Mouse (Mus musculus) MN1 (cell line): Measurements from ENCODE around the gene Popdc3.
A peak's percentile ranks its signal among the peaks of the same experiment; 100 is the strongest.
"Not testable (repeated sequence)": the region's sequence is repeated elsewhere in the genome, so short reads cannot be mapped to it uniquely, and the experiment has no call there.

Source experiments
- DNase-seq: peaks from one replicate; pipeline ENCODE4 v3.0.0-alpha.2; 2016; ENCODE audit warnings: low spot score

The Popdc3 gene

DNA sequence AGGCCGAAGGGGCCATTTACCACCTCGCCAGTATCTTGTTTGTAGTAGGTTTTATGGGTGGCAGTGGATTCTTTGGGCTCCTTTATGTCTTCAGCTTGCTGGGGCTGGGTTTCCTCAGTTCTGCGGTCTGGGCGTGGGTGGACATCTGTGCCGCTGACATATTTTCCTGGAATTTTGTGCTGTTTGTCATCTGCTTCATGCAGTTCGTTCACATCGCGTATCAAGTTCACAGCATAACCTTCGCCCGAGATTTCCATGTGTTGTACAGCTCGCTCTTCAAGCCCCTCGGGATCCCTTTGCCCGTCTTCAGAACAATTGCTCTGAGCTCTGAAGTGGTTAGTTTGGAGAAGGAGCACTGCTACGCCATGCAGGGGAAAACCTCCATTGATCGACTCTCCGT lies 137.0 kb downstream of the Popdc3 start:
- DNase-seq = no peak

DNA sequence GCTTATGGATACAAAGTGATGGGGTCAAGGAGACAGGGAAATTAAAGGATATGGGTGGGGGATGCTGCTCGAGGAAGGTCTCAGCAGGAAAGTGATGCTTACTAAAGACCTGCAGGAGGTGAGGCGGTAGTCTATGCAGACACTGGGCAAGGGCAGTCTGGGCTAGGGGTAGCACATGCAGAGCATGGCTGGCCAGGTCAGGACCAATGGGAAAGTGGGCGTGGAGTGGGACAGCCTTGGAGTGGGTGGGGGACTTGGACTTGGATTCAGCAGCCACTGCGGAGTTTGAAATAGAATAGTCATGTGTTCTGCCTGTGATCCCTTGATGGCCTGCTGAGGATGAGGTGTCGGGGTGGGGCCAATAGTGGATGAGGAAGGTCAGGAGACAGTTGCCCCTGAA lies 141.0 kb downstream of the Popdc3 start:
- DNase-seq = no peak

DNA sequence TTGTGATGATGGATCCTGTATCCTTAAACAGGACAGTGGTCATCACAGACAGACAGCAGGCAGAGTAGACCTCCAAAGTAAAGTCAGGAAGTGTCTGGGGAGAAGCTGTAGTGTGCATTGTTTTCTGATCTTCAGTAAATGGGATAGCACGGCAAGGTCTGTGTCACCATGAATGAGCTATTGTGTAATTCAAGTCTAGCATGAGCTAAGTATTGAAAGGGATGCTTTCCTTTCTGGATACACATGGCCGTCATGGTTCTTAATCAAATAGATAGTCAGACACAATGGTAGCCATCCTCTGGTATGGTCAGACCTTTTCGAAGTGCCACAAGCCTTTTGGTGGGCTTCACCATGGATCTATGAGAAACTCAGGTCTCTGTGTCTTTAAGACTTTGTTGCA lies 142.4 kb downstream of the Popdc3 start:
- no peak for DNase-seq

DNA sequence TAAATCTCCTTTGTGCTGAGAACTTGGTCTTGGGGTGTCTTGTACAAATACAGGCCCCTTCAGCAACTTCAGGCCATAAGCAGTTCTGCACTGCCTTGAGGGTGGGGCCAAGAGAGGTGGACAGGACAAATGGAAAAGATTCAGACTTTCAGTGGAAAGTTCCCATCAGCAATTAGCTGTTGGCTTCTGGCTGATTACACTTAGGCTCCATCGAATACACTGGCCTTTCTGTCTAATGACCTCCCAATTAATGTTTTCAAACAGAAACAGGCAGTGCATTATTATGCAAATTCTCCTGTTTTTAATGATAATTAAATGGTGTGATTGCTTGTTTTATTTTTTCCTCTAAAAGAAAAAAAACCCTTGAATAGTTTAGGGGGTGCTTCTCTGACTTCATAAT lies 146.3 kb downstream of the Popdc3 start:
- DNase-seq = no peak

- no peak for DNase-seq
Measured at GRCm38 (mm10) chr10:45328196-45329000, 150.5 kb downstream of the Popdc3 start.

DNA sequence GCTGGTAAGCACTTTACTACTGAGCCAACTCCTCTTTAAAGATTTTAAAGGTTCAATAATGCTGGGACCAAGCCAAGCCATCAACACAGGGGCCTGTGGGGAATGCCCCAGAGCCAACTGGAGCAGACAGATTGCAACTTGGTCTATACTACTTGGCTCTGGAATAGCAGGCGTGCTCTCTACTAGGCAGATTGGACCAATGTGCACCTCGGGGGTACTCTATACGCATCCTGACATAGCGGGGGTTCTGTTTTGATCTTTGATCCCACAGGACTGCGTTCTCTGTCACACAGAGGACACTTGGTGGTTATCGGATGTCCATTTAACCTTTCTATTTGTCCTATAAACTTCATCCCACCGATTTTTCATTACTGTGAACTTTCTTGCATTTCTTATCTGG lies 157.0 kb downstream of the Popdc3 start:
- DNase-seq = peak; percentile 22

DNA sequence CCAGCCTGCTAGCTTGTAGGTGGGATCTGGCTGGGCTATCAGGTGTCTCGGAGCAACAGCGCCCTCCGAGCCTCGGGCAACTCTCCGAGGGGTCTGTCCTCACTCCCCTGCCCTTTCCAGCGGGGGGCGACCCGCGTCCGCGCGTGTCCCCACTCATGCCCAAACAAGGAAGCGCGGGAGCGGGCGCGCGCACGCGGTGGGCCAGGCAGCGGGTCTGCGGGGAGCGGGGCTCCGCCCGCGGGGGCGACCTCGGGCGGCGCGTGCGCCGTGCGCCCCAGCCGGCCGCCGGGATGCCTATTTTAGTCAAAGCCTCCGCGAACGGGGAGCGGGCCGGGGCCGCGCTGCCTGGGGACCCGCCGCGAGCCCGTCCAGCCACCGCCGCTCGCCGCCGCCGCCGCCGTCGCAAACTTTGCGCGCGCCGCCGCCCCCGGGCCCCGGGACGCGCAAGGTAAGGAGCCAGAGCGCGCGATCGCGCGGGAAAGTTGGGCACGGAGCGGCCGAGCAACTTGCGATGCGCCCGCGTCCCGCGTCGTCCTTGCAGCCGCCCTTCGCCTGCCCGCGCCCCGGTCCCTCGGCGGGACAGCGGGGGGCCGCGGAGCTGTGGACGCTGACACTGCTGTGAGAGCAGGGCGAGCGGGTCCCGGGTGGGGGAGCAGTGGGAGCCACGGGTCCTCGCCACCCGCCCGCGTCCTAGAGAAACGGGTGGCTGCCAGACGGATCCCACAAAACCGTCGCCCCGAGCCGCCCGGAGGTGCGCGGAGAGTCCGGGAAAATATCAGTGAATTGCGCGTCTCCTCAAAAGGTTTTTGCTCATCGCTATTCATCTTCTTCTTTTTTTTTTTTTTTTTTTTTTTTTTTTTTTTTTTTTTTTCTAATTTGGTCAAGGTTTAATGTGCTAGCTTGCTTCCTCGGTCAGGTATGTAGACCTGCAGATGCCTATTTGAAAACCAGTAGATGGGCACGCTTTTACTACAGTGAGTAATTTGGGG lies 157.8 kb downstream of the Popdc3 start, which contains the start of gene Bves:
Gene Bves, plus strand, starts transcription at position 339 of the 989 bp plus-strand sequence.
- peak; percentile 72 for DNase-seq

DNA sequence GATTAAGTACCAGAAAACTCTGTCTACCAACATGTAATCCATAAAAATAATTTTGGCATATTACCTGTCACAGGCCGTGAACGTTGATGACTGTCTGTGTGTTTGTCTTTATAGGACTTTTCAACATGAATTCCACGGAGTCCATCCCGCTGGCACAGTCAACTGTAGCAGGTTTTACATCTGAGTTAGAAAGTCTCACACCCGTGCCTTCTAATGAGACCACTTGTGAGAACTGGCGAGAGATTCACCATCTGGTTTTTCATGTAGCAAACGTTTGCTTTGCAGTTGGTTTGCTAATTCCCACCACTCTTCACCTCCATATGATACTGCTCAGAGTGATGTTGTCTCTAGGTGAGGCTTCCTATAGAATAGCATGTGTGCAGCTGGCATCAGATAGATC lies 161.2 kb downstream of the Popdc3 start:
- no peak for DNase-seq

DNA sequence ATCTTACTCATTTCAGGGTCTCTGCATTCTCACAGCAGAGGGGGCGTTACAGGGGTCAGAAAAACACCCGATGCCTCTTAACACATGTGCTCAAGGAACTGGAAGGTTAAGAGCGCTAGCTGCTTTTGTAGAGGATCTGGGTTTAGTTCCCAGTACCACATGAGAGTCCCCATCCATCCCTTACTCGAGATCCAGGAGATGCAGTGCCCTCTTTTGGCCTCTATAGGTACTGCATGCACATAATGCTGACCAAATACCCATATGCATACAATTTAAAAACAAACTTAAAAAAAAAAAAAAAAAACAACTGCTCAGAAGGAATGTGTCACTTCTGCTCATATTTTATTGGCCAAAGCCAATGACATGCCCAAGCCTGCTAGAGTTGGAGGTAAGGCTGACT lies 166.5 kb downstream of the Popdc3 start:
- DNase-seq = no peak

DNA sequence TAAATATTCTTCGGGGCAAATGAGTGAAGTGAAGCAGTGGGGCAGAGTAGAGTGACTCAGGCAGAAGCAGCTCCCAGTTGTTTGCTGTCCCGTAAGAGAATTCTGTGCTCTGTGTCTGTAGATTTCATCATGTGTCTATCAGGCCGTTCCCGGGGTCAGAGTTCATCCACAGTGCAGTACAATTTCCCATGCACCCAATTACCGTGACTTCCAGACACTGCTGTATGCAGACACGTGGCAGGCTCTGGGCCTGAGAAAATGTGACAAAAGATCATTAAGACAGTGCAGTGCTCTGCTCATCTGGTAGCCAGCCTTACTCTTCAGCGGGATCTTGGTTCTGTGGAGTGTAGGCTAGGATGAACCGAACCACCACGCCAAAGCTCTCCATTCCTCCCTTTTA lies 167.3 kb downstream of the Popdc3 start:
- DNase-seq = peak; percentile 77

GRCm38 (mm10) chr10:45348143-45348542 lies 170.2 kb downstream of the Popdc3 start:
- not testable (repeated sequence) for DNase-seq

DNA sequence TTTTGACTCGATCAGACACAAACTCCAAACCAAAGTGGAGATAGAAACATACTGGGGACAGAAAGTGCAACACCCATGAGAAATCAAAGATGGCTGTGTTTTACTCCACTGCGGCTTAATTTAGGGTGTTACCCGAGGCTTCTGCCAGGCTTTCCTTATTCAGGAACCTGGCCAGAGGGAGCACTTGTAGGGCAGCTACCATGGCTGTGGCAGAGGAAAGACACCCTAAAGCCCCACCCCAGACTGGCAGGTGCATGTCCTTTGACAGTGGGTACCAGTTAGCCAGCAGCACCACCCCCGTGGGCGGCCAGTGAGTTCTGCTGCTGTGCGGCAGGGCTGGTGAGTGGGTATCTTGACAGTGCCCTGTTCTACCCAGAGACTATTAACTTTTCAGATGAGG lies 178.2 kb downstream of the Popdc3 start:
- DNase-seq = no peak

DNA sequence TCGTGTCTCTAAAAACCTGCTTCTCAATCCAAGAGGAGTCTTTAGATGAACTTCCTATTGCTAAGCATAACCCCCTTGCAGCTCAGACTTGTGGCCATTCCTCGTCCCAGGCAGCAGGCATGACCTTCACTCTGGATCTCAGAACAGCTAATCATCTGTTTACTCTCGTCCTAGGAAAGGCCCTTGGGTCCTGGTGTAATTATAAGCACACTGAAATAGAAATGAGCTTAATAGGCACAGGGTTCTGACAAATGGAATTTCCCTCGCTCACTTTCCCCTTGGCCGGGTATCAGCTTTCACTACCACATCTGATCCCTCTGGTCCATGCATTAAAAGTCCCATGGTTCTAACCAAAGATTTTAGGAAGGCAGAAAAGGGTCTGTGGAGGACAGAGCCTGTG lies 185.5 kb downstream of the Popdc3 start:
- no peak for DNase-seq

DNA sequence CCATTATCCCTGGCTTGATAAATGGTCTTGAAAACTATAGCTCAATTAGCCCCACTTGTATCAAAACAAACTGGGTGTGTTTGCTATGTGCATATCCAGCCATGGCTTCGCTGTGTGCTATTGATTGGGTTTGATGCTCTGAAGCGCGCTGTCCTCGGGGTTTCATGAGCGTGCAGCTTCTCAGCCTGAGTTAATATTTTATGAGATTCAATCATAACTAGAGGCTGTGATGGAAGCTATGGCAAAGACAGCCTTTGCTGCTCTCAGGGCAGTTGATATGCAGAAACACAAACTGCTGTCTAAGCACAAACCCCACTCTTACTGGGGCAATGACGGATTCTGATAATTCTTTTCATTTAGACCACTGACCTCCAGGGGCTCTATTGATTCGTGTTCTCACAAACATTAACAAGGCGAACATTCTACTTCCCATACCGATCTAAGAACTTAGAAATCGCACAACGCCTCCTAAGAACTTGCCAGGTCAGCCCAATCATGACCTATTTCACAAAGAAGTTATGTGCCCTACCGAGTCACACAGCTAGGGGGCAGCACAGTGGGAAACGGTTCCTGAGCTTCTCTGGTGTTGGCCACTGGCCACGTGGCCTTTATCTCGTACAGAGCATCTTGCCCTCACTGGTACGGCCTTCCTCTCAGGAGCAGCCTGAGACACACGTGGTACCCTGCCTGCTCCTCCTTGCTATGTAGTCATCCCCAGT lies 189.2 kb downstream of the Popdc3 start:
- no peak for DNase-seq
